ENCODE assay signal across 8 mouse cellular contexts in genomic region chr1:55201850-55202752, GRCm38 (mm10). TPM values are rescaled to one million over a fixed set of nuclear protein-coding genes. Genes with fewer than 3 reads are reported as not detected.
DNase-seq lines count a peak whose midpoint lies in the region; ATAC-seq and TF ChIP-seq lines count a peak whose summit lies in the region.

No protein-coding gene starts in this region.

- no peaks in the 10 kb centered on the region for H3K36me3 ChIP-seq in forebrain, embryonic 15.5 days
- H3K36me3 ChIP-seq in heart, embryonic 16.5 days (ENCODE audit: control insufficient read depth, insufficient read depth) = 0 out of 2 replicates have a peak, but pooled peaks cover 3% of the 10 kb centered on the region

- H3K27me3 ChIP-seq in forebrain, embryonic 15.5 days = no peaks in the 10 kb centered on the region
- no peaks in the 10 kb centered on the region for H3K27me3 ChIP-seq in heart, embryonic 16.5 days (ENCODE audit: control insufficient read depth, insufficient read depth, low read length)

- peak; percentile 83 for DNase-seq in adrenal gland, adult 2 months
- DNase-seq in adrenal gland, postnatal 4 days (ENCODE audit: low spot score in 2 of 2) = no peak
- DNase-seq in MN1 (ENCODE audit: low spot score) = peak; percentile 27
- peak; percentile 29 to 36 for DNase-seq in left cerebral cortex, adult 2 months (ENCODE audit: extremely low spot score in 1 of 2, low spot score in 2 of 2)
- peak; percentile 33 for DNase-seq in ovary, postnatal 36 days (ENCODE audit: low spot score)
- DNase-seq in thymus, postnatal 14 days = no peak

- H3K4me1 ChIP-seq in forebrain, embryonic 15.5 days = peaks cover 14% of the 10 kb centered on the region
- peaks cover 14% of the 10 kb centered on the region for H3K4me1 ChIP-seq in heart, embryonic 16.5 days (ENCODE audit: control insufficient read depth, insufficient read depth, low read length)

- no peak for TF ChIP-seq CTCF in left cerebral cortex, adult 2 months (IDR thresholded peaks at IDR 0.05)

- H3K4me3 ChIP-seq in forebrain, embryonic 15.5 days = no peak overlapping the region
- peak overlapping the region; percentile 20; the same call in 1 of the 2 replicates for H3K4me3 ChIP-seq in heart, embryonic 16.5 days (ENCODE audit: low read length)
- H3K4me3 ChIP-seq in left cerebral cortex, adult 2 months = peak overlapping the region; percentile 1

- H3K27ac ChIP-seq in forebrain, embryonic 15.5 days (replicated peaks) = peak overlapping the region; percentile 63; the same call in 1 of the 2 replicates
- peak overlapping the region; percentile 88 for H3K27ac ChIP-seq in heart, embryonic 16.5 days (ENCODE audit: low read length)
- peak overlapping the region; percentile 22 for H3K27ac ChIP-seq in left cerebral cortex, adult 2 months

- peak; percentile 33; the same call in 1 of the 2 replicates for ATAC-seq in forebrain, embryonic 15.5 days (replicated peaks)
- peak; percentile 43 for ATAC-seq in heart, embryonic 16.5 days (replicated peaks; ENCODE audit: extremely low read depth, insufficient read depth, low FRiP score)

- no peak overlapping the region for H3K9ac ChIP-seq in forebrain, embryonic 15.5 days (replicated peaks)
- peak overlapping the region; percentile 62 for H3K9ac ChIP-seq in heart, embryonic 16.5 days (ENCODE audit: low read length)

- 55% methylated on average over 18 of the region's 18 CpGs for WGBS in forebrain, embryonic 15.5 days
- 48% methylated on average over 18 of the region's 18 CpGs for WGBS in heart, embryonic 16.5 days

- H3K4me2 ChIP-seq in forebrain, embryonic 15.5 days (replicated peaks) = no peak overlapping the region
- H3K4me2 ChIP-seq in heart, embryonic 16.5 days (ENCODE audit: low read depth, low read length) = peak overlapping the region; percentile 52

- no peaks in the 10 kb centered on the region for H3K9me3 ChIP-seq in forebrain, embryonic 15.5 days
- no peaks in the 10 kb centered on the region for H3K9me3 ChIP-seq in heart, embryonic 16.5 days (replicated peaks; ENCODE audit: control insufficient read depth, low read length)

- intact Hi-C loops in left cerebral cortex, adult 2 months (cut with DNase I) = no loop called here

RNA-seq across cellular contexts. Expression of gene Rftn2, which starts 24.5 kb away (rescaled TPM):
- total RNA-seq in adrenal gland, adult 2 months (2021) = 10 to 100 TPM; 13.5 to 27.1 TPM
- polyA plus RNA-seq in adrenal gland, adult 2 months (2012; rRNA removed) = 2.0 and 2.1 TPM in 2 replicates
- 10 to 100 TPM; 32.7 to 33.0 TPM for total RNA-seq in adrenal gland, postnatal 4 days (2021)
- 12.7 and 13.4 TPM in 2 replicates for polyA plus RNA-seq in forebrain, embryonic 15.5 days (2015; fragmentation: Nextera tagmentation; extraction: Ambion mirVana)
- 10.3 and 11.2 TPM in 2 replicates for polyA plus RNA-seq in heart, embryonic 16.5 days (2015; fragmentation: Nextera tagmentation; extraction: Ambion mirVana)
- 10 to 100 TPM; 20.2 to 23.6 TPM for total RNA-seq in left cerebral cortex, adult 2 months (2021)

RNA-seq across cellular contexts. Expression of gene Mars2, which starts 34.9 kb away (rescaled TPM):
- total RNA-seq in adrenal gland, adult 2 months (2021) = 1 to 10 TPM; 5.4 to 6.6 TPM
- 4.2 and 4.5 TPM in 2 replicates for polyA plus RNA-seq in adrenal gland, adult 2 months (2012; rRNA removed)
- 1 to 10 TPM; 5.2 to 6.0 TPM for total RNA-seq in adrenal gland, postnatal 4 days (2021)
- polyA plus RNA-seq in forebrain, embryonic 15.5 days (2015; fragmentation: Nextera tagmentation; extraction: Ambion mirVana) = 4.3 and 4.4 TPM in 2 replicates
- polyA plus RNA-seq in heart, embryonic 16.5 days (2015; fragmentation: Nextera tagmentation; extraction: Ambion mirVana) = 3.8 and 4.0 TPM in 2 replicates
- total RNA-seq in left cerebral cortex, adult 2 months (2021) = 10 to 100 TPM; 10.2 to 10.7 TPM

Comparison
In these comparisons a context has a peak if more than half of its experiments do, and no peak if none do; other contexts are left out.
1. DNase-seq: peak in adrenal gland, adult 2 months (single experiment), MN1 (single experiment), left cerebral cortex, adult 2 months (2 of 2) and ovary, postnatal 36 days (single experiment); none in adrenal gland, postnatal 4 days (0 of 2) and thymus, postnatal 14 days (single experiment).
2. H3K27ac ChIP-seq: peak in every context shown above with its lines; median percentile 88 in heart, embryonic 16.5 days; 63 in forebrain, embryonic 15.5 days; 22 in left cerebral cortex, adult 2 months.